Comparison of ENCODE assay signal across 8 mouse cellular contexts in the genomic region with DNA sequence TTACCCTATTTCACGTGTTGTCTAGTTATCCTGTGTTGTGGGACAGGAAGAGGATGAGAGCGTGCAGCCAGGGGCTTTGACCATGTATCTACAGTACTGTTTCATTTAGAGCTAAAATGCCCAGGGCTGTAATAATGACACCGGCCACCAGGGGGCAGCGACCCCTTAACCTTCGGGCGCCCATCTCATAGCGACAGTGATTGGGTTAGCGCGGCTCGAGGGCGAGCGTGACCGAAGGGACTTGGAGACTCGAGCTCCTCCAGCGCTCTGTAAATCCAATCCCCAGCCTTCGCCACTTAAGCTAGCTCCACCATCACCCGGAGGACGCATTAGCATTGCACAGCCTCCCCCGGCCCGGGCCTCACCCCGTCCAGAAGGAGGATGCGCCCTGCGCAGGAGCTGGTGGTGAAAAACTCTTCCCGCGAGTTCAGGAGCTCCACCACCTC. TPM values are rescaled to one million over a fixed set of nuclear protein-coding genes. Genes with fewer than 3 reads are reported as not detected.
A peak's percentile ranks its signal among the peaks of the same experiment; 100 is the strongest.
DNase-seq lines count a peak whose midpoint lies in the region; ATAC-seq and TF ChIP-seq lines count a peak whose summit lies in the region.

TSS of gene Cryz (plus strand) at position 224 of the 446 bp plus-strand sequence.

- H3K4me3 ChIP-seq in bone marrow macrophage, adult 2 months (ENCODE audit: insufficient read depth, low read length), result peak within 1 kb of the TSS; percentile 83
- H3K4me3 ChIP-seq in embryonic fibroblast, embryonic 13.5 days (ENCODE audit: insufficient read depth, low read length), result peak within 1 kb of the TSS; percentile 96
- peak within 1 kb of the TSS; percentile 90 for H3K4me3 ChIP-seq in heart, embryonic 10.5 days
- H3K4me3 ChIP-seq in kidney, embryonic 15.5 days (replicated peaks), result peak within 1 kb of the TSS; percentile 73

- H3K27me3 ChIP-seq in heart, embryonic 10.5 days (ENCODE audit: insufficient read depth, poor library complexity, severe bottlenecking), result no peaks in the 10 kb centered on the region
- no peaks in the 10 kb centered on the region for H3K27me3 ChIP-seq in kidney, embryonic 15.5 days

- peak within 1 kb of the TSS; percentile 34 for H3K27ac ChIP-seq in bone marrow macrophage, adult 2 months (ENCODE audit: insufficient read depth, low read depth, low read length)
- H3K27ac ChIP-seq in embryonic fibroblast, embryonic 13.5 days (ENCODE audit: insufficient read depth, low read length), result peak within 1 kb of the TSS; percentile 88
- H3K27ac ChIP-seq in heart, embryonic 10.5 days, result peak within 1 kb of the TSS; percentile 99
- H3K27ac ChIP-seq in kidney, embryonic 15.5 days, result peak within 1 kb of the TSS; percentile 98

- DNase-seq in A20 (ENCODE audit: low read depth, low spot score), result peak; percentile 94
- DNase-seq in heart, embryonic 10.5 days (ENCODE audit: low spot score), result peak; percentile 94
- peak; percentile 88 for DNase-seq in liver
- DNase-seq in spleen, postnatal 4 days (ENCODE audit: low spot score in 2 of 2), result peak; percentile 86 to 95

- H3K4me2 ChIP-seq in kidney, embryonic 15.5 days, result peak within 1 kb of the TSS; percentile 77

- TF ChIP-seq CTCF in bone marrow macrophage, adult 2 months (IDR thresholded peaks at IDR 0.05; ENCODE audit: low read depth, low read length), result peak; percentile 74
- TF ChIP-seq CTCF in embryonic fibroblast, embryonic 13.5 days (IDR thresholded peaks at IDR 0.05; ENCODE audit: borderline replicate concordance, insufficient read depth, low read length), result peak; percentile 60

- 0 out of 2 replicates have a peak, but pooled peaks cover 2% of the 10 kb centered on the region for H3K4me1 ChIP-seq in bone marrow macrophage, adult 2 months (ENCODE audit: control insufficient read depth, insufficient read depth, low read length)
- peaks cover 4% of the 10 kb centered on the region; the same call in 1 of the 2 replicates for H3K4me1 ChIP-seq in embryonic fibroblast, embryonic 13.5 days (ENCODE audit: control insufficient read depth, insufficient read depth, low read length)
- peaks cover 3% of the 10 kb centered on the region; the same call in 1 of the 2 replicates for H3K4me1 ChIP-seq in heart, embryonic 10.5 days
- peaks cover 11% of the 10 kb centered on the region; the same call in 1 of the 2 replicates for H3K4me1 ChIP-seq in kidney, embryonic 15.5 days

- peak; percentile 90 for ATAC-seq in kidney, embryonic 15.5 days (replicated peaks; ENCODE audit: low FRiP score)
- ATAC-seq in monocyte, adult 5-6 weeks (replicated peaks; ENCODE audit: insufficient number of reproducible peaks, low FRiP score, low TSS enrichment, poor library complexity, severe bottlenecking), result peak; percentile 89

- H3K36me3 ChIP-seq in heart, embryonic 10.5 days, result peaks cover 30% of the 10 kb centered on the region
- H3K36me3 ChIP-seq in kidney, embryonic 15.5 days, result peaks cover 32% of the 10 kb centered on the region

- no peaks in the 10 kb centered on the region for H3K9me3 ChIP-seq in heart, embryonic 10.5 days
- no peaks in the 10 kb centered on the region for H3K9me3 ChIP-seq in kidney, embryonic 15.5 days (replicated peaks)

- under 1% methylated on average over 25 of the region's 25 CpGs for WGBS in heart, embryonic 10.5 days
- WGBS in kidney, embryonic 15.5 days, result under 1% methylated on average over 25 of the region's 25 CpGs

- H3K9ac ChIP-seq in kidney, embryonic 15.5 days, result peak within 1 kb of the TSS; percentile 78

- no peak for TF ChIP-seq POLR2A in bone marrow macrophage, adult 2 months (IDR thresholded peaks at IDR 0.05; ENCODE audit: borderline replicate concordance, low read depth, low read length)
- peak; percentile 72 for TF ChIP-seq POLR2A in embryonic fibroblast, embryonic 13.5 days (IDR thresholded peaks at IDR 0.05; ENCODE audit: low read depth, low read length)

RNA-seq across cellular contexts. Expression of gene Cryz, which starts in this region (rescaled TPM):
- 6.5 and 11.8 TPM in 2 replicates for polyA plus RNA-seq in bone marrow macrophage, adult 2 months (2012; ENCODE audit: insufficient read depth, insufficient read length, missing spikeins)
- 16.7 and 22.6 TPM in 2 replicates for polyA plus RNA-seq in embryonic fibroblast, embryonic 13.5 days (2011; ENCODE audit: insufficient read length, low read depth, missing spikeins)
- 13.2 and 15.2 TPM in 2 replicates for polyA plus RNA-seq in heart, embryonic 10.5 days (2016; fragmentation: Nextera tagmentation; extraction: Ambion mirVana)
- 36.2 and 39.5 TPM in 2 replicates for polyA plus RNA-seq in kidney, embryonic 15.5 days (2015; fragmentation: Nextera tagmentation; extraction: Ambion mirVana)
- total RNA-seq in monocyte, adult 5-6 weeks (2017), result 0.67 to 3.1 TPM (median 1.8 TPM) in 3 replicates

Comparison
In these comparisons a context has a peak if more than half of its experiments do, and no peak if none do; other contexts are left out.
1. Peak in every context shown above with its lines: DNase-seq, ATAC-seq, H3K4me3 ChIP-seq and H3K27ac ChIP-seq.
2. H3K27ac ChIP-seq: peak in every context shown above with its lines; median percentile 99 in heart, embryonic 10.5 days; 98 in kidney, embryonic 15.5 days; 88 in embryonic fibroblast, embryonic 13.5 days; 34 in bone marrow macrophage, adult 2 months.